Mouse (Mus musculus): ENCODE results near the gene Gm4756.

DNA sequence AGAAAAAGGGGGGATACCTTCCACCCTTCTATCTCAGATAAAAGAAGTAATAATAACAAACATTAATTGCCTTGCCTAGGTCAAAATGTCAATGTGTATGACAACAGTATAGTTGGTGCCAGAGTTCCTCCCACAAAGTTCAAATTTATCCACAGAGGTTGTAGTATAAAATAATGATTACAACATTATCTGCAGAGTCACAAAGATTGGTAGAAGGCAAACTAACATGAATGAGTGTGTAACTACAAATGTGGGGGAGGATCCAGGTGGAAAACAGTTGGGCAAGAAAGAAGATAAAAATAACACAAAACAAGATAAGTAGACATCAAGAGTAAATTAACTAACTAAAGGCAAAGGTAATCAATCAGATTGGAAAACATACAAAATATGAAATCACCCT lies 56.5 kb downstream of the Gm4756 start:
- TF ChIP-seq EP300 (IDR thresholded peaks at IDR 0.05; ENCODE audit: low read depth) (no peak), CTCF (IDR thresholded peaks at IDR 0.05; ENCODE audit: low read depth) (no peak)

All from liver, postnatal 0 days (tissue).